Mouse (Mus musculus) forelimb bud, embryonic 11.5 days (tissue): ENCODE results near the gene Rnf38.

ENCODE experiments used
- DNase-seq: peaks from one replicate; pipeline ENCODE4 v3.0.0-alpha.2; 2012; ENCODE audit warnings: low read depth, low spot score

The Rnf38 gene

DNA sequence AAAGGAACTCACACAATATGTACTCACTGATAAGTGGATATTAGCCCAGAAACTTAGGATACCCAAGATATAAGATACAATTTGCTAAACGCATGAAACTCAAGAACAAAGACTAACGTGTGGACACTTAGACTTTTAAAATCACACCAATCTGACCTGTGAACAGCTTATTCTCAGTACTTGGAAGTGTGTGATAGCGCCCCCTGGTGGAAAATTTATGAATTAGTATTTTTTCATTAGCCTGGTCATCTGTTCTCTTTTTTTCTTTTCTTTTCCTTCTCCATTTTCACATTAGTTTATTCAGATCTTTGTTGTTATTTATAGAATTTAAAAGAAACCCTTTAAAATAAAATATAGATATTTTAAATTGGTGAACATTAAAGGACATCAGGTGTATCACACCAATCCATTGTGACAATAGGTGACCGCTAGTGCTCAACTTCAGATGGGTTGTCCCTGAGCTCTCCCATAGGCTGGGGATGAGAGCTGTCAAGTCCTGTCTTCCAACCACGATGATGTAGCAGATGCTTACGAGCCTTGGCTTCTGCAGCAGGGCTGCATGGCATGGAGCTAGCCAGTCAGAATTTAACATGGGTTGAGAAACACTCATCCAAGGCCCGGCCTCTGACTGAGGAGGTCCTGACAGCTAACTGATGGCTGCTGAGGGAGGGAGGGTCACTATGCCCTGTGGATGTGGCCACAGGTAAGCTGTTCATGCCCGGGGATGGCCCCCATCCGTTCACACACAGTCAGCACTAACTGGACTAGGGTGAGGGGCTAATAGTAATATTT is 114.0 kb downstream of the Rnf38 start:
- peak; percentile 63 for DNase-seq

DNA sequence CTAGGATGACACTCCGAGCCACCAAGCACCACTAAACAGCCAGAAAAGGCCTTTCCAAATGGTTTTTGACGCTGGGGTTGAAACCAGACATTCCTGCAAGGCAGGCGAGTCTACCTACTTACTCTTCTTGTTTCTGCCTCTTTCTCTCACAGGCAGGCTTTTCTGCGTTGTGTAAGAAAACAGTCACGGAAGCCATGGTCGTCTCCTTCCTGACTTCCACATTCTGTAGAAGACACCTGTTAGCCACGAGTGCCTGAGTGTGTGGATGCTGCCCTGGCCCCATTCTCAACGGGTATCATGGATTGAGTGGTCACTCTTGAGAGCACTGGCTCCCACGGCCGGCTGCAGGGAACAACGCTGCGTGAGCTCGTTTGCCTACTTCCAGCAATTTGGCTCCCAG is 118.5 kb downstream of the Rnf38 start:
- DNase-seq = no peak

DNA sequence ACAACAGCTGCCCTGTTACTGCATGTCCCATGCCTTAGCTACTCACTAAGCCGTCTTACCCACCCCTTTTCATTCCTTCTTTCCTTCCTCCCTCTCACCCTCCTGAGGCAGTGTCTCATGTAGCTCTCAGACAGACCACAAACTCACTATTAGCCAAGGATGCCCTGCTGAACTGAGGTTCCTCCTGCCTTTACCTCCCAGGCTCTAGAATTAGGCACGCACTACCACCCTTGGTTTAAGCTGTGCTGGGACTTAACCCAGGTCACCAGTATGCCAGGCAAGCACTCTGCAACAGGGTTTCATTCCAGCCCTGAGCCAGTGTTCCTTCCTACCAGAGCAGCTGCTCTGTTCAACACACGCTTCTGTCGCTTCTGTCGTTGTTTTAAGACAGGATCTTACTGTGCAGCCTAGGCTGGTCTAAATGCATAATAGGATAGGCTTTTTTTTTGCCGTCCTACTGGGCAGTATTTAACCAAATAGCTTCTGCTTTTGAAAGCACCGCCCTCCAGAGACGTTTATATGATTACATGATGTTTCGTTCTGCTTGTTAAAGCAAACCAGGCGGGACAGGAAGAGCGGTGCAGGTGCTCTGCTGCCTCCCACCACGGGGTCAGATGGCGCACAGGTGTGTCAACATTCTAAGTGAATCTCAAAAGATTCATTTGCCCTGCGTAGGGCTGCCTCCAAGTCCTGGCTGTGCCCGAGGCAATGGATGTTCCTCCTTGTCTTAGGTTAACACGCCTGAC is 120.0 kb downstream of the Rnf38 start:
- DNase-seq = peak; percentile 20

DNA sequence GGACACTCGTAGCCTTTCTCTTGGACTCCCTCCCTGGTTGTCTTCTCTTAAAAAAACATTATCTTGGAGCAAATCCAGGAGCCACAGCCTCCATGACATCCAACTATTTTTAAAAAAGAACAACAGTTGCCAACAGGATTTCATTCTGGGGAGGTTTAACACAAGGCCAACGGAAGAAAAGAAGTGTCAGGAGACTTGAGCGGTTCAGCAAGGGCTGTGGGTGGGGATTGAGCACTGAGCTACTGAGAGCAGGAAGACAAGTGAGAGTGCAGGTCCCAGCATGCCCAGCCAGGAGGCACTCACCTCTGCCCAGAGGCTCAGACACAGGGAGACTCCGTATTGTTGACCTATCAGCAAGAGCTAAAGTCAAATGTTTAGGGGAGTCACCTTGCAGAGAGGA is 120.8 kb downstream of the Rnf38 start:
- no peak for DNase-seq

DNA sequence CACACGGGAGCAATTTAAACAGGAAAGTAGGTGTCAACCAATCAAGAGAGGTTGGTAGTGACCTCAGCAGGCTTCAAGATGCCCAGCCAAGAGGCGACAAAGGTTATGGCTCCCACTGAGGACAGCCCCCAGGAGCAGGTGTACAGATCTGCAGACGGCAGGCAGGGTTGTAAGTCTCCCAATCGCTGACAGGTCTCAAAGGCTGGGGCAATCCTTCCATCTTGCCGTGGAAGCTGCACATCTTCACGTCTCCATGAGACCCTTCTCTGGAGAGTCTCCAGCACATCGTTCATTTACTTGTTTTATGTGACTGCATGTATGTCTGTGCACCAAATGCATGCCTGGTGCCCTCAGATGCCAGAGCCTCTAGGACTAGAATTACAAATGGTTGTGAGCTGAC is 122.8 kb downstream of the Rnf38 start:
- DNase-seq = no peak

DNA sequence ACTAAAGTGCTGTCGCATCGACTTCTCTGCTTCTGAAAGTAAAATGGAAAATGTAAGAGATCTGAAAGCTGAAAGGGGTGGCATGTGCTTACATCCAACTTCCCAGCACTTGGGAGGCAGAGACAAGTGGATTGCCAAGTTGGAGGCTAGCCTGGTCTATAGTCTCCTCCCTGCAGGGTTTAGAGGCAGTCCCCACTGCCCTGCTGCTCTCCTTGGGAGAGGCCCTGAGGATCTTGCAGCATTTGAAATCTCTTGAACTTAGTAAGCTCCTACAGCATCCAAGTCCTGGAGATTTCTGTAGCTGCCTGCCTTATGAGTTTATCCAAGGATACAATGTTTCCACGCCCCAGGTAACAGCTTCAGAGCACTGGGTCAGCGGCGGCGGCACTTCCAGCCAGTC is 125.3 kb downstream of the Rnf38 start:
- DNase-seq = no peak

DNA sequence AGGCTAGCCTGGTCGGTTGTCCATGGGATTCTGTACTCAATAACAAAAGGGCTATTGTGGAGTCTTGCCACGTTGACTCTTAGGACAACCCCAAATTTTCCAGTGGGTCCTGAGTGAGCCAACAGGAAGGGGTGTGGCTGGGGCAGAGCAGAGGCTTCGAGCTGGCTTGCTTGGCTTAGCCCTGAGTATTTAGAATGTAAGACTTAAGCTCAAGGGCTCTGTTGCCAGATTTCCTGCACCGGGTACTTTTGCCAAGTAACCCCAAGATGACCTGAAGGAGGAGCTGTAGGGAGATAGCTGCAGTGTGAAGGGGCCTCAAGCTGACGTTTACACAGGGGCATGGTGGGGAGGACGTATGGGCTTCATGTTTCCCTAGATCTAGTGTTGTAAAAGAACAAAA is 126.2 kb downstream of the Rnf38 start:
- no peak for DNase-seq

DNA sequence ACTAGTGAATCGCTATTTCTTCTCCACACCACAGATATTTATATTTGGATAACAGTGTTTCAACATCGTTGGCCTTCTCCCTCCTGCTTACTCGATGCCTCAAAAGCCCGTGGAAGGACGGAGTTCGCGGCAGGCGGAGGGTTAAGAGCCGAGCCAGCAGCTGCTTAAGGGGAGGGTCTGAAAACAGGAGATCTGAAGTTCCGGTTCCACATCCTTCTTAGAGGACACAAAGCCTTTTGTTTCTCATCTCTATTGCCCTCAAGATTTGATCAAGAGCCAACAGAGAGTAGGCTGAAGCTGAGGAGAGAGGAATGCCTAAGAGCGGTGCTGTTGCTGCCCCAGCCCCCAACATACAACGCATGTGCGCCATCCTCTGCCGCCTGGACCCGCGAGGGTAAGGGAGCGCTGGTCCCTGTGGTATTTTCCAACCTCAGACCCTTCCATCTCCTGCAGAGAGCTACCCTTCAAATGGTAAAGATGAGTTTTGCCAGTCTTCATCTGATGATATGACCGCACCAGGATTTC is 127.2 kb downstream of the Rnf38 start:
- no peak for DNase-seq

DNA sequence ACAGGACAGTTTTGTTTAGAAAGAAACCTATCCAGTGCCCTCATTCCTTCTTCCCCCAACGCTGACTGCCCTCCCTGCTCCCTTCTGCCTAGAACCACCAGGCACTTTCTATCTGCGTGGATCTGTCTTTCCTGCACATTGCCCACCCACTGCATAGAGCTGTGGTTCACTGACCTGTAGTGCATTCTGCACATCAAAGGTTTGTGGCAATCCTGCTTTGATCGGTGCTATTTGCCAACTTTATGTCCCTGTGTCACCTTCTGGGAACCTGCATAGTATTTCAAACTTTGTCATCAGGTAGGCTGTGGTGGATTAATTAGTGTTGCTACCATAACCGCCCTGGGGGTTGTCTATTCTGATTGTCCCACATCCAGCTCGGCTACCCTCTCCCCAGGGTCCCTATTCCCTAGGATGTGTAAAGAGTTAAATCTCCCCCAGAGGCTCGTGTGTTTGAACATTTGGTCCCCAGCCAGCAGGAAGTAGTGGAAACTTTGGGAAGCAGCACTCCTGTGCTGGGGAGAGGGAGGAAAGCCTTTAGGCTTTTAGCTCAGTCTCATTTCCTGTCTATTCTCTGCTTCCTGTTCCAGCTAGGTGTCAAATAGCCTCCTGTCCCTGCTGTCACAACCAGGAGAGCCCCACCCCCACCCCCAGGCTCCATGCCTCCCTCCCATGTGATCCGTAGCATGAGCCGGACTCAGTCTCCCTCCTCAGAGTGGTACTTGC is 129.2 kb downstream of the Rnf38 start:
- DNase-seq = peak; percentile 44

DNA sequence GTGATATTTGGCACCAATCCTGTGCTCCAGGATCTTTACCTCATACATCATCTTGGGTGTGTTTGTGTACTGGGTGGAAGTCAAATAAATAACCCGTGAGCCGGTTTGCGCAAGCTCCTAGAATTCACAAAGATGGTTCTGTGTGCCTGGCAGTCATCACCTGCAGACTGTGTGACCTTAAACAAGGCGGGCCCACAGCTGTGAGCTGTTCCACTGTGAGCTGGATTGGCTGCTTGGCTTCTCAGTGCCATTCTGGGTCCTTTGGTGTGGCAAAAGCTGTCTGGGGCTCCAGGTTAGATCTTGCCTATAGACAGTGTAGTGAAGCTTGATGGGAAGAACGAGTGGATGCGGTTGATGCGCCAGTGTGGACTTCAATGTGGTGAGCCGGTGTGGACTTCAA is 130.0 kb downstream of the Rnf38 start:
- no peak for DNase-seq

DNA sequence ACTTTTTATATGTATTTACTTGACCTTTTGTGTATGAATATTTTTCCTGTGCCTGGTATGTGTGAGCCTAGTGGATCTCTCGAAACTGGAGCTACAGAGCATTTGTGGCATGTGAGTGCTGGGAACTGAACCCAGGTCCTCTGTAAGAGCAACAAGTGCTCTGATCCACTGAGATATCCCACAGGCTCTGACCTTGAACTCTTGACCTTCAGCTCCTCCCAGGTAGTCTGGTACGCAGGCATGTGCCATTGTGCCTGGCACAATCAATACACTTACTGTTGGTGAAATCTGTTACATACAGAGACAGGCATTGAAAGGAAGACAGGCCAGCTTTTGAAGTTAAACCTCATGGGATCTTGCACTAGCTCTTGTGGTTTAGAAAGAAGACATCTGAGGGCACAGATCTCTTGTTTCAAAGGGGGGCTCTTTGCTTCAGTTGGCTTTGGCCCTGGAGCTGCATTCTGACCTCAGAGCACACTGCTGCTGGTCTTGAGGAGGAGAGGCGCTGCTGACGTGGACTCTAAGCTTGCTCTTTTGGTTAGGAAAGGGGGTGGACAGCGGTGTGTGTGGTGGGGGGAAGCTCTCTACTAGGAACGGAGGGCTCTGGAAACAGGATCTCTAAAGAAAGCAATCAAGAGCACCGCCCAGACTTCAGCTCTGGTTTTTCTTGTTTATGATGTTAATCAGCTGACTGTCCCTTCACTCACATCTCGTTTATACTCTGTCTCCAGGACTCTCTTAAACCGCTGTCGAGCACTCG is 135.8 kb downstream of the Rnf38 start:
- DNase-seq = no peak

DNA sequence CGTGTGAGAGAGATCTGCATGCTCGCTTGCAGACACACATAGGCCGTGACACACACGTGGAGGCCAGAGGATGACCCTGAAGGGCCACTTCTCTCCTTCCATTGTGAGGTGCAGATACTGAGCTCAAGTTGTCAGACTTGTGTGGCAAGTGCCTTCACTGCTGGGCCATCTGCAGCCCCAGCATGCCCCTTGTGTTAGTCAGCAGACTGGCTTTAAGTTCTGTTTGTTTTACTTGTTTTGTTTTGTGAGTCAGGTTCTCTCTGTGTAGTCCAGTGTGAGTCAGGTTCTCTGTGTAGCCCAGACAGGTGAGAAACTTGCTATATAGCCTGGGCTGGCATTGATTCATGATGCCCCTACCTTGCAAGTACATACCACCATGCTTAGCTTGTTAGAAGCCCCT is 139.1 kb downstream of the Rnf38 start:
- no peak for DNase-seq

DNA sequence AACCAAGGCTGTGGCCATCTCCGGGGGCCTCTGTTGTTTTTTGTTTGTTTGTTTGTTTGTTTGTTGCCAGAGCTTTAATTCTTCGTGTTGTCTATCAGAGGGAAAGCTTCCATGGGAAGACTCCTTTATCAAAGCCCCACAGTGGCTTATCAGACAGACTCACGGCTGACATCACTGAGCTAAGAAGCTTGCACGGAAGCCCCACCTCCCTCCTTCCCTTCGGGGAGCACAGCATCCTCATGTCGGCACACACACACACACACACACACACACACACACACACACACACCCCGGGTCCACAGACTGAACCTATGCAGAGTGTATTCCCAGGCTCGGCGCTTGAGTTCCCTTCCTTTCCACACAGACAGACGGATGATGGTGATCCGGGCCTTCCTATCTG is 141.2 kb downstream of the Rnf38 start:
- no peak for DNase-seq

DNA sequence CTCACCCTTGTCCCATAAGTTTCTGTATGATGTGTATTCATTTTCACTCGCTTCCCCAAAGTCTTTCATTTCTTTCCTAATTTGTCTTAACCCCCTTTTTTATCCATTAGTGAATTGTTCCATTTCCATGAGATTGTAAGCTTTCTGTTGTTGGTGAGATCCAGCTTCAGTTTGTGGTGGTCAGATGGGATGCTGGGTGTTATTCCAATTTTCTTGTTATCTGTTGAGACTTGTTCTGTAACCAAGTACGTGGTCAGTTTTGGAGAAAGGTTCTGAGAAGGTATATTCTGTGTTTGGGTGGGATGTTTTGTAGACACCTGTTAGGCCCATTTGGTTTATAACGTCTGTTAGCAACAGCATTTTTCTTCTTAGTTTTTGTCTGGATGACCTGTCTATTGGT is 148.0 kb downstream of the Rnf38 start:
- no peak for DNase-seq

DNA sequence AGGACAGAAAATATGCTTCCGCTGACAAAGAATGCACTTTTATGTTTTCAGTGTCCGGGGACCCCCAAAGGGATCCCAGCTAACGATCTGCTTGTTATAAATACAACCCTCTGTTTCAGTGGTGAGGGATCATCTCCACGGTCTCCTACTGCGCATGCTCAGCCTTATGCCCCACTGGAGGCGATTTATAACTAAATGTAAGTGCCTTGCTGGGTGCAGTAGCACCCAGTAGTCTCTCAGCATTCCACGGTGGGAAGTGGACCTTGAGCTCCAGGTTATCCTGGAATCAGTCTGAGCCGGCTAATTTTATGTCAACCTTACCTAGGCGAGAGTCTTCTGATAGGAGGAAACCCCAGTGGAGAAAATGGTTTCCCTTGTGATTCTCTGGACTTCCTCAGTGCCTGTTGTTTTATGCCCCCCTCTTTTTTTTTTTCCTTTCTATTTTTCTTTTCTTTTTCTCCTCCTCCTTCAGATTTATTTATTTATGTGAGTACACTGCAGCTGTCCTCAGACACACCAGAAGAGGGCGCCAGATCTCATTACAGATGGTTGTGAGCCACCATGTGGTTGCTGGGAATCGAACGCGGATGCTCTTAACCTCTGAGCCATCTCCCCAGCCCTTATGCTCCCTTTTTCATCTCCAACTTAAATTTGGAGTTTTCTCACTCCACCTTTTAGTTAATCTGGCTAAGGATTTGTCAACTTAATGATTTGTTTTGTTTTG is 148.8 kb downstream of the Rnf38 start:
- DNase-seq = no peak

DNA sequence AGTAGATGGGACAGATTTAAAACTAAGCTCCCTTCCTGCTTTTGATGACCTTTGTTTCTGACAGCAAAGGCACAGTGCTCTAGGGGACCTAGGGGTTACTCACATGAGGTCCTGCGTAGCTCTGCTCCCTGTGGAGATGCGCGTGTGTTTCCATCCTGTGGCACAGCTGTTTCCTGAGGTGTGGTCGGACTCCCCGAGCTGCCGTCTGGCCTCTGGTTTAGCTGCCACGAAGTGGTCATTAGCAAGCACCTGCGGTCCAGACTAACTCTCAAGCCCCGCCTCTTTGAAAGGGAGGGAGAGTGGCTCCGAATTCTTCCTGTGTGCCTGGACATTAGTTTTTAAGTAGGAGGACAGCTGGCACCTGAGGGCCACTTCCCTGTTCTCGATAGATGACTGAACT is 149.6 kb downstream of the Rnf38 start, which contains the start of gene Gne:
Gene Gne (minus strand): TSS at position 233 of the 400 bp plus-strand sequence.
- DNase-seq = no peak

DNA sequence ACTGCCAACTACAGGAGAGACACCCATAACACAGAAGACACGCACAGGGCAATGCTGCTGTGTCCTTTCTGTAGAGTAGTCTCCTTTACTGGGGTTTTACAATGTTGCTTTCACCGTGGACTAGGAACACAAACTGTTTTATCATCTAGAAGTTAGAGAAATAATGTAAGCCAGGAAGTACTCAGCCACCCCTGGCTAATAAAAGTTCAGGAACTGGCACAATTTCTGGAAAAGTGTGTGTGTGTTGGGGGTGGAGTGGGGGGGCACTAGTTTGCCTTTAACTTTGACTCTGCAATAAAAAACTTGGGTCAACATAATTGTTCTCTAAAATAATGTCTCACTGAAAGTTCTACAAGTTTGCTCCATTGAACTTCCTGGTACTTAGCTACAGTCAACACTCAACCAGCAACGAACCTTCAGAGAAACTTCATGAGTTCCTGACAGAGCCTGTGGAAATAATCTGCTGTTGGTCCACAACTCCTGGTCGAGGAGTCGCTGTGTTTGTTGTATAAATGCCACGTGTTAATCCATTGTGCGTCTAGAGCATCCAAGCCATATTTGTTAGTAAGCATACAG is 155.1 kb downstream of the Rnf38 start:
- DNase-seq = no peak
